Mouse (Mus musculus): ENCODE measurements around the gene Rasgrp4.
A peak's percentile ranks its signal among the peaks of the same experiment; 100 is the strongest.

Gene Rasgrp4

GRCm38 (mm10) chr7:29146625-29147367 is 12.1 kb downstream of the Rasgrp4 start:
- no peak for DNase-seq (ENCODE audit: low read depth)

GRCm38 (mm10) chr7:29148771-29149170 is 14.1 kb downstream of the Rasgrp4 start:
- no peak for DNase-seq (ENCODE audit: low read depth)

DNA sequence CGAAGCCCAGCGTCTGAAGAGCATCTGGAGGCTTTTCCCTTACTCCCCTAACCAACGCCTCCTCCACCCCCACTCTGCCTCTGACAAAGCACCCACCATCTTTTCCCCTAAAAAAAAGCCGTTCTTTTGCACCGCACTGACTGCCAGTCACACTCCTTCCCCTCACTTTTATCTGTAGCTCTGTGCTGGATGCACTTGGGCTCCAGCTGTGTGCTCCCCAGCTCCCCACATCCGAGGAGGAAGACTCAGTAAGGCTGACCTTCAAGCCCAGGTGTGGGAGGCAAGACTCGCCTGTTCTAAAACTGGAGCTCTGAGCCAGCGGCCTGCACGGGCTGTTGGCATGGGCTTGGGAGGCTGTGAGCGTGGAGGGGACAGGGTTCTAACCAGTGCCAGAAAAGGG is 16.8 kb downstream of the Rasgrp4 start:
- DNase-seq (ENCODE audit: low read depth) = no peak

DNA sequence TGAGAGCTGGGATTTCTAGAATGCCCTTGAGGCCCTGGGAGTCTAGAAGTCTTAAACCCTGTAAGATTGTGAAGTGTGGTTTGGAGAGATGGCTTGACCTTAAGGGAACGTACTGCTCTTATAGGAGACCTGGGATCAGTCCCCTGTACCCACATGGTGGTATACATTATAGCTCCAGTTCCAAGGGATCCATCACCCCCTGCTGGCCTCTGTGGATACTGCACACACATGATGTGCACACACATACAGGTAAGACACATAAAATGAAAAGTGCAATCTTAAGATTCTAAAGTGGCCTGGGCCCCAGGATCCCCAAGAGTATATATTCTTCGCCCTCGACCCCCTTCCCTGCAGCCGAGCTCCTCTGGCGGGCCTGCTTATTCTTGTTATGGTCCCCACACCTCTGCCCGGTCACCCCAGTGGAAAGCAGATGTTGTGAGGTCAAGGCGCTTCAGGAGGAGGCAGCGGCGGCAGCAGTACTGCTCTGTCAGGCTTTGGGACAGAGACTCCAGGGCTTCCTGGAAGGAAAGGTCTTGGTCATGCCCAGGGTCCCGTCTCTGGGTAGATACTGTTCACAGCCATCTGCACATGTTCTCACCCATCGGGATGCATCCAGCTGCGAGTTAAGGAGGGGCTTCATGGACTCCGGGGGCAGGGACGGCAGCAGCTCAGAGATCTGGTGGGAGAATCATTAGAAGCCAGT is 19.5 kb downstream of the Rasgrp4 start:
- DNase-seq (ENCODE audit: low read depth) = peak; percentile 50

DNA sequence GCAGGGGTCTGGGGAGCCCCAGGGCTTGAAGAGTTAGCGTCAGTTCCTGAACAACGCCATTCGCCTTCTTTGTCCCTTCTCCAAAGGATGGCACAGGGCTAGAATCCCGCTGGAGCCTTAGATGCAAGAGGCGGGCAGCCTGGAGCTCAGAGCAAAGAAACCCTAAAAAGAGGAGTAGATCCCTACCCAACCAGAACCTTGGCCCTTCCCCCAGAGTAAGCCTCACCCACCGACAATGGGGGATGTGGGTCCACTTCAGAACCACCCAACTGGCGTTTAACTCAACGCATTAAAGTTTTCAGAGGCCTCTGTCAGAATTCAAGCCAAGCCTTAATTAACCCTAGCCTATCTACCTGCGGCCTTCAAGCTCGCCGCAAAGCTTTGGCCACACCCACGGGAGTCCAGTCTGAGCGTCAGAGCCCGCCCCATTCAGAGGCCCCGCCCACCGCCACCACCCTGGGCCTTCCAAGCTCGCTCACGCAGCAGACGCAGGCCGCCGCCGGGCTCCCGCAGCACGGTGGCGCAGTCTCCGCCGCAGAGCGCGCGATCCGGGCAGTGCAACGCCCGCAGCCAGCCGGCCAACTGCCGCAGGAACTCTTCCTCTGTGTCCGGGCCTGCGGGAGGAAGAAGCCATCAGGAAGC is 20.7 kb downstream of the Rasgrp4 start:
- peak; percentile 85 for DNase-seq (ENCODE audit: low read depth)

- peak; percentile 86 for DNase-seq (ENCODE audit: low read depth)
These were observed 21.5 kb downstream of the Rasgrp4 start, which contains the start of gene Fam98c for GRCm38 (mm10) chr7:29155838-29156782. Fam98c (minus strand) TSS chr7:29156234.

DNA sequence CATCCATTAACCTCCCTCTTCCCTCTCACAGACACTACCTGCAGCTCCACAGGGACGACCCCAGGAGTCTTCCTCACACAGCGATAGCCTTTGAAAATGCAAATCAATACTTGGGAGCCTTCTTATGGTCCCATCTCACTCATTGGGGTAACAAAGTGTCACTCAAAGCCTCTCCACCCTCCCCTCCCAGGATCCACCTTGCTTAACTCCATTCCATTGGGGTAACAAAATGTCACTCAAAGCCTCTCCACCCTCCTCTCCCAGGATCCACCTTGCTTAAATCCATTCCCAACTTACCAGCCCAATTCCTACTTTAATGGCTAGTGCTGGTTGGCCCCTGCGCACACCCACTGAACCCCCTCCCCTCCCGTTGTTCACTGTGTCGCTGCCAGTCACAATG is 23.6 kb downstream of the Rasgrp4 start:
- no peak for DNase-seq (ENCODE audit: low read depth)

DNA sequence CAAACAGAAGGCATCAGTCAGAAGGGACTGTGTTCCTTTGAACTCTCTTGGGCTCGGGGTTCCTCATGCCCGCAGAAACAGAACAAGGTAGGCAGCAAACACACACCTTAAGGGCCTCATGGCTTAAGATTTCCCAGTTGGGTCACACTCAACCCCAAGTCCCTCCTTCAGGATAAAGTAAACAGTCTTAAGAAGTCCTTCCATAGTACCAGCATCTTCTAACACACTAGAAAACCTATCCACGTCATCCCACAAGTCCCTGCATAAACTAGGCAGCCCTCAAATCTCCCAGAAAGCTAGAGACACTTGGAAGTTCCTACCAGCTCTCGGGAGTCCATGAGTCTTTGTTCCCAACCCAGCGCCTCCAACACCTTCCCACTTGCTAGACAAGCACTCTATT is 27.6 kb downstream of the Rasgrp4 start:
- DNase-seq (ENCODE audit: low read depth) = no peak

DNA sequence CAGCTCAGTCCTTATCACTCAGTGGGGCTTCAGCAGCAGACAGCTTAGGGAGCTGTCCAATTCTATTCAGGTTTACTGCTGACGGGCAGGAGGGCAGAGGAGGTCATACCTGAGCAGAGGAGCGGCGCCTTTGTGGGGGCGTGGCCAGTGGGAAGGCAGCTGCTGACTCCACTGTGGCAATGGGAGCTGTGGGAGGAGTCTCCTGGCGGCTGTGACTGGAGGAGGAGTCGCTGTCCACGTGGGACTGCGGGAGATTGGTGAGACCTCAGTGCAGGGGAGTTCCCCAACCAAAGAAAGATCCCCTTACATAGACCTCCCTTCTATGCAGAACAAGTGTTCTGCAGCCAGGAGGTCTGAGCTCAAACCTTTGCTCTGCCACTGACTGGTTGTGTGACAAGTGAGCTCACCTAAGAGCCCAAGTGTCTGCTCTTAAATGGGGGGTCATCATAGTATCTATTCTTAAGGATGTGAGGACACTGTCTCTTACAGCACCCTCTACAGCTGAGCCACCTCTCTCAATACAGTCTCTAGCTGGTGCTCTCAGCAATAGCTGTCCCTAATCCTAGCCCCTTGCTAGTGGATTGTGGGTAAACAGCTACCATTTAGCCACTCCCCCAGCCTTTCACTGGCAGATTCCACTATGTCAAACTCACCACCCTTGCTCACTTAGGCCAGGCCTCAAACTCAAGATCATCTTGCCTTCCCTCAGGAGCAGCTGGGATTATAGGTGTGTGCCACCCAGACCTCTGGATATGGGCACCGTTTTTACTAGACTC is 28.3 kb downstream of the Rasgrp4 start:
- peak; percentile 49 for DNase-seq (ENCODE audit: low read depth)

GRCm38 (mm10) chr7:29167656-29168055 is 33.0 kb downstream of the Rasgrp4 start:
- no peak for DNase-seq (ENCODE audit: low read depth)

- no peak for DNase-seq (ENCODE audit: low read depth)
These were observed 33.6 kb downstream of the Rasgrp4 start for GRCm38 (mm10) chr7:29168121-29168695.

- DNase-seq (ENCODE audit: low read depth) = no peak
These were observed 34.2 kb downstream of the Rasgrp4 start for GRCm38 (mm10) chr7:29168791-29169230.

GRCm38 (mm10) chr7:29169231-29170065 is 34.8 kb downstream of the Rasgrp4 start:
- DNase-seq (ENCODE audit: low read depth) = no peak

- peak; percentile 53 for DNase-seq (ENCODE audit: low read depth)
These were observed 35.6 kb downstream of the Rasgrp4 start, which contains the start of the genes Ggn and Spred3 for GRCm38 (mm10) chr7:29170066-29170754. Ggn (plus strand) TSS chr7:29170210. Spred3 (minus strand) TSS chr7:29170411.

DNA sequence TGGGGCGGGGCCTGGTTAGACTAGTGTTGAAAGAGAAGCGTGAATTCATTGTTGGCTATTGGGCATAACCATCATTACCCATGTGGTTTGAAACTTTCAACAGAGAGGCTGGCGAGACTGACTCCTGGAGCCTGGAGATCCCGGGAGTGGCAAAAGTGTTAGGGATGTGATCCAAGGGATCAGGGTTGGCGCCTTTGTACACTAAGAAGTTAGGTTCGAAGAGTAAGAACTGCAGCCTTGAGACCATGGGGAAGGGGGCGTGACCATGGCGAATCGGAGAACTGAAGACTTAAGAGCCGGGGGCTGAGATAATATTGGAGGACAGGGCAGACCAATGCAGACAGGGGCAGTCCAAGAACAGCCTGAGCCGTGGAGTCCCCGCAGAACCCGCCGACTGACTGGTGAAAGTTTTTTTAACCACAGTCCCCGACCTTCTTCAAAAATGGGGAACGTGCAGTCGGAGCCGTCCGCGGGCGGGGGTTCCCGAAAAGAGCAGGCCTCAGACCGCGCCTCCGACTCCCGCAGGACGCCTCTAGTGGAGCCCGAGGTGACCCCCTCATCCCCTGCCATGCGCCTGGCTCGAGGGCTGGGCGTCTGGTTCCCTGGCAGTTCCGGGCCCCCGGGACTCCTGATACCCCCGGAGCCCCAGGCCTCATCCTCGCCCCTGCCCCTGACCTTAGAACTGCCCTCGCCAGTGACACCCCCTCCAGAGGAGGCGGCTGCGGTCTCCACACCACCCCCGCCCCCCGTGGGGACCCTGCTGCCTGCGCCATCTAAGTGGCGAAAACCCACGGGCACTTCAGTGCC is 36.3 kb downstream of the Rasgrp4 start:
- peak; percentile 43 for DNase-seq (ENCODE audit: low read depth)

- peak; percentile 28 for DNase-seq (ENCODE audit: low read depth)
These were observed 37.0 kb downstream of the Rasgrp4 start for GRCm38 (mm10) chr7:29171562-29172097.

DNA sequence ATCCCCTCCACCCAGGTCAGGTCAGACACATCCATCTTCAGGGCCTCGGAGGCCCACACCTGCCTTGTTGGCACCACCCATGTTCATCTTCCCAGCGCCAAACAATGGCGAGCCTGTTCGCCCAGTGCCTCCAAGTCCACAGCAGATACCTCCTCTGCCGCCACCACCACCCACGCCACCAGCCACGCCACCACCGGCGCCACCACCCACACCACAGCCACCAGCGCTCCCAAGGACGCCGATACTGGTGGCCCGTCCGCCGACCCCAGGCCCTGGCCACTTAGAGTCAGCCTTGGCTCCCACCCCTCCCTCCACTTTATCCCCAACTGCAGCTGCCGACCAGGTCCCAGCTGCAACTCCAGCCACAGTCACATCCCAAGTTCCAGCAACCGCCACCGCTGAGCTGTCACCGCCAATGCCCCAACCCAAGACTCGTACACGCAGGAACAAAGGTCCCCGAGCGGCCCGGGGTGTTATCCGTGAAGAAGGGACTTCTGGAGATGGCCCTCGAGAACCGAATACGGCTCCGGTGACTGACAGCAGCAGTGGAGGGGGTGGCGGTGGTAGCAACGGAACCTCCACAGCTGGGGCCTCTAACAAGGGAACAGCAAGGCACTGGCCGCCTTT is 37.9 kb downstream of the Rasgrp4 start:
- peak; percentile 17 for DNase-seq (ENCODE audit: low read depth)

Measured in naive thymus-derived CD4-positive, alpha-beta T cell, adult 2 months (primary cell).